Mouse (Mus musculus): ENCODE measurements around the gene Olfr348.

Gene Olfr348

DNA sequence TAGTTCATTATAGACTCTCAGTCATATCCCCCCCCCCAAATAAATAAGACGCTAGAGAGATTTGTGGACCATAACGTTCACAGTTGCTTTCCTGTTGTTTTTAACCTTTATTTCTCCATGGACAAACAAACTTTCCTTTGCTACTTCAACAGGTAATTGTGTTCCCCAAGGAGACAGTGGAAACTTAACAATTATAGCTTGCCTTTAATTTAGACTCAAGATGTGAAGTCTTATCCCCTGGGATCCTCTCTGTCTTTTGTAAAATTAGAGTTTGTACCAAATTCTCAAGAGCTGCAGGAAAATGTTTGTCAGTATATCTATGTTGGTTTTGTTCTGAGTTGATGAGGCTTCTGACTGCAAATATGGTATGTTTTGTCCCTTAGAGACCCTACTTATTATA, at the start of gene Olfr348:
Gene Olfr348, plus strand, starts transcription at position 301 of the 400 bp plus-strand sequence.
- DNase-seq (ENCODE audit: low read depth, low spot score) = no peak

- DNase-seq (ENCODE audit: low read depth, low spot score) = no peak
These were observed 47.9 kb upstream of the Olfr348 start for GRCm38 (mm10) chr2:36736226-36736625.

- no peak for DNase-seq (ENCODE audit: low read depth, low spot score)
These were observed 6.2 kb downstream of the Olfr348 start, which contains the start of gene Olfr50 for GRCm38 (mm10) chr2:36790238-36790637. Olfr50 (plus strand) TSS chr2:36790538.

DNA sequence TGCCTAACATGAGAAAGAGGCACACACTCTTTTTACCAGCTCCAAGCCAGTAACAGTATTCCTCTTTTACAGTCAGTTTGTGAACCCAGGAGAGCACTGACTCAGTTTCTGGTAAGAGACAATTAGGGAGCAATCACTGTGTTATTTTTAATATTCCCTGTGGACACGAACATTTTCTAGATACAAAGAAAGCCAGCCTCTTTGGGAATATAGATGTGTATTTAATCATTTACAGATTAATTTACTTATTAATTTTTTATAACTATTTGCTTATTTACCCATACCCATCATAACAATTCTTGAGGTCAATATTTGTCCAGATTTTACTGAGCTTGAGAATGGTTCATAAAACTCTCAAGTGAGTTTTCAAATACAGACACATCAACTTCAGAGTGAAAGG, 32.9 kb downstream of the Olfr348 start, which contains the start of gene Olfr3:
Gene Olfr3, minus strand, starts transcription at position 101 of the 400 bp plus-strand sequence.
- no peak for DNase-seq (ENCODE audit: low read depth, low spot score)

All from c-Kit-negative CD71-positive TER-119-positive erythroid progenitor cells, embryonic 14.5 days (primary cell).